Mouse (Mus musculus) left cerebral cortex, postnatal 14 days (tissue): Measurements from ENCODE around the gene Crtc3. TPM values are rescaled to one million over a fixed set of nuclear protein-coding genes. Genes with fewer than 3 reads are reported as not detected.
A peak's percentile ranks its signal among the peaks of the same experiment; 100 is the strongest.

Experiments
- DNase-seq, 2 experiments: peaks; one replicate each; pipeline ENCODE4 v3.0.0; 2021 to 2022; ENCODE audit warnings: low spot score in 2 of 2, mixed read lengths in 1 of 2
- intact Hi-C: fragments of 180-260 bp; cut with DNase I; formaldehyde crosslinking; loops from one replicate; pipeline ENCODE4 v1.15.1; 2025
- total RNA-seq, 2 experiments: library from RNA; stranded (reverse); gene quantifications; 2 replicates each; pipeline ENCODE4 v1.2.3; 2021

The Crtc3 gene
- total RNA-seq, 2 experiments from 2014 or later: 12.5 to 13.4 TPM

DNA sequence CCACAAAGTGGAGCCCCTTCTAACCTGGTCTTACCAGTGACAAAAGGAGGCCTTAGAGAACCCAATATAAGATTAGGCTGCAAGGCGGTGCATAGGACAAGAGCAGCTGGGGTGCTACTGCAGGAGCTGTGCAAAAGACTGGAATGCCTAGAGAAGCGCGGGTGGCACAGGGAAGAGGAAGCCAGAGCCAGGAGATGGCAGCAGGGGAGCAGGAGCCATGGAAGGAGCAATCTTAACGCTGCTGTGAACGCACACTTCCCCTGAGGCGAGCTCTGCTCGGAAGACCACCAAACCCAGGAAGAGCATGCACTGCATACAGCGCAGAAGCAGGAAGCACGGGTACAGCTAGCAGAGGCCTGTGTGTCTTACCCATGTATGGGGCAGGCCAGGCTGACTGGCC, 72.6 kb downstream of the Crtc3 start:
- no peak for DNase-seq
- intact Hi-C loops: no loop called here

DNA sequence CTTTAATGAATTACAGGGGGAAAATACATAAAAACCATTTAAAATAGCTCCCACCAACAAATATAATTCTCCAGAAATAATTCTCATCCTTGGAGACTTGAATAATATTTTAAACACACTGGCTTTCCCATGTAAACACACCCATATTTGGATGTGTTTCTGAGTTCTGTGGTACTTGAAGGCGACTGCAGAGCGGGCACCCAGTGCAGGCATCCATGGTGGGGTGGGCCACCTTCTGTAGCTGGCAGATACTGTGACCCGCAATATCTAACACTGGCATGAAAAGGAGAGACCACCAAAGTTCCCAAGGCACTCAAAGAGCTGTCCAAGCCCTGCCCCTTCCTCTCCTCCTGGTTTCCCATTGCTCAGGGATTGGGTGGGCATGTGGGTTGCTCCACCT, 74.6 kb downstream of the Crtc3 start:
- intact Hi-C loops: no loop called here
- no peak for DNase-seq

DNA sequence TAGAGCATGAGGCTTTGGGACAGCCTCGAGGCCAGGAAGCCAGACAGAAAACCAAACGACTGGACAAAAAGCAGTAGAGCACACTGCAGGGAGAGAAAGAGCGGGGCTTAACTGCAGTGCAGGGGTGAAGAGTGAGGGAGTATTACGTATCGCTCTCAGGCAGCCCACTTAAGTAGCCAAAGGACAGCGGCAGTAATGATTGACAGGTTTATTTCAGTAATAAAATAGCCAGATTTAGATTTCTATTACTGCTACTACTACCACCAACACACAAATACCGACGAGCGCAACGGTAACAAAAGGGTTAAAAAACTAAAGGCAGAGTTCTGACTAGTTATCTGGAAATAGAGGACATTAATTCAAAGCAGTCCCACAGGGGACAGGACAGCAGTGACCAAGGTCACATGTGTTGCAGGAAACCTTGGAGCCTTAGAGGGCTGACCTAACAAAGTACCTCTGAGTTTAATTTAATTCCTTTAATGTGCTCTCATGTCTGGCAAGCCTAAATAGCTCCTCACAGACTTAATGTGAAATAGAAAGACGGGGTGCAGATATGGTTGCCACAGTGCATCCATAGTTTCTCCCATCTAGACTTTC, 76.4 kb downstream of the Crtc3 start:
- intact Hi-C loops: no loop called here
- no peak for DNase-seq

DNA sequence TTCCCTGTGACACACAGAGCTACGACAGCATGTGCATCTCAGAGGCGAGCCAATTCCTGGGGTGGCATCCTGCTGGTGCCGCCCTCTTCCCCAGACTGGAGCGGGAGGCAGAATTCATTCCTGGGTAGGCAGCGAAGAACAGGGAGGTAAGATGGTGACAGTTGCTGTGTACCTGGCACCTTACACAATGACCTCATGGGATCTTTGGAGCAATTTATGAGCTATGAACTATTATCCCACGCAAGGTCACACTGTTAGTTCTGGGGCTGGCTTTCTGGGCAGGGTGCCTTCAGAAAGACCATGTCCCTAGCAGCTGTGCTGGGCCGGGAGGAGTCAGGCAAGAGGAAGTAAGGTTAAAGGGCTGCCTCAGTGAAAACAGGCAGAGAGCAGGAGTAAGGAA, 77.0 kb downstream of the Crtc3 start:
- intact Hi-C loops: no loop called here
- no peak for DNase-seq

DNA sequence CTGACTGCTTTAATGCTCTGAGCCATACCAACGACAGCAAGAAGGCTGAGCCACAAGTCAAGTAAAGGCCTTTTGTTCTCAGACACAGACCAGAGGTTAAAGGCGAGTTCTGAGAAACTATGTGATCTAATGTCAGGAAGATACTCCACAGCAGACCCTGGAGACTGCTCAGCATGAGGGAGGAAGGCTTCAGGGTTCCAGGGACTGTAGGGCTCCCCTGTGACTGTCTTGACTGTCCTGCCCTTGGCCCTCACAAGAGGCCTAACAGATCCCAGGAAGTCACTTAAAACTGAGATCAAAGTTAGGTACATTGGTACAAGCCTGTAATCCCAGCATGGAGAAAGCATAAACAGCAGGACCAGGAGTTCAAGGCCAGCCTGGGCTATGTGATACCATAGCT, 81.2 kb downstream of the Crtc3 start:
- no peak for DNase-seq
- intact Hi-C loops: loop anchor here (5.0 kb wide), 1 partner anchor 80 kb away; the partner anchor contains the start of gene Crtc3

DNA sequence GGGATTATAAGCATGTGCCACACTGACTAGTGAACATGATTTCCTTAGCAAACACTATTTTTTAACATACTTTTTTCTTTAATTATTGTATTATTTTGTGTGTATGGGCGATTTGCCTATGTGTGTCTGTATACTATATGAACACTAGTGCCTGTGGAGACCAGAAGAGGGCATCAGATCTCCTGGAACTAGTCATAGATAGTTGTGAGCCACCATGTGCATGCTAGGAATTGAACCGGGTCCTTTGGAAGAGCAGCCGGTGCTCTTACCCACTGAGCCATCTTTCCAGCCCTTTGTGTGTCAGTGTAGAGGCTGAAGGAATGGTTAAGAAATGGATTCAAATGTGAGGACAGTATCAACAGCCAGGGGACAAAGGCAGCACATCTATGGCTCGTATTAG, 82.2 kb downstream of the Crtc3 start:
- no peak for DNase-seq

DNA sequence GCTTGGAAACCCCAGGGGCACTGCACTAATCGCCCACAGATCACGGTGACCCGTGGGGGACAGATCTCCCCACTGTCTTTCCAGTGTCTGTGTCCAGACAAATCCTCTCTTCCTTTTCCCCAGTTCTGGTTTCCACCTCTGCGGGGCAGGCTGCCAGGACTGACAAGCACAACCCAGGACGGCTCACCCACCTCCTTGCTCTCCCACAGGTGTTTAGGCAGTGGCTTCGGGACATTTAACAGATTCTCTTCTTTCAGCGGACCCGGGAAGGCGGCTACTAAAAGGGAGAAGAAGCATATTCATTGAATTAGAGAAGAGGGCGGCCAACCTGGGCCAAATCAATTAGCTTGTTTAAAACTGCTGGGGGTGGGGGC, 83.1 kb downstream of the Crtc3 start:
- intact Hi-C loops: loop anchor here (5.0 kb wide), 1 partner anchor 82 kb away; the partner anchor contains the start of gene Crtc3
- no peak for DNase-seq

More for the DNA sequence above, 82.2 kb downstream of the Crtc3 start:
- intact Hi-C loops: loop anchor here (5.0 kb wide), 1 partner anchor 81 kb away; the partner anchor contains the start of gene Crtc3

DNA sequence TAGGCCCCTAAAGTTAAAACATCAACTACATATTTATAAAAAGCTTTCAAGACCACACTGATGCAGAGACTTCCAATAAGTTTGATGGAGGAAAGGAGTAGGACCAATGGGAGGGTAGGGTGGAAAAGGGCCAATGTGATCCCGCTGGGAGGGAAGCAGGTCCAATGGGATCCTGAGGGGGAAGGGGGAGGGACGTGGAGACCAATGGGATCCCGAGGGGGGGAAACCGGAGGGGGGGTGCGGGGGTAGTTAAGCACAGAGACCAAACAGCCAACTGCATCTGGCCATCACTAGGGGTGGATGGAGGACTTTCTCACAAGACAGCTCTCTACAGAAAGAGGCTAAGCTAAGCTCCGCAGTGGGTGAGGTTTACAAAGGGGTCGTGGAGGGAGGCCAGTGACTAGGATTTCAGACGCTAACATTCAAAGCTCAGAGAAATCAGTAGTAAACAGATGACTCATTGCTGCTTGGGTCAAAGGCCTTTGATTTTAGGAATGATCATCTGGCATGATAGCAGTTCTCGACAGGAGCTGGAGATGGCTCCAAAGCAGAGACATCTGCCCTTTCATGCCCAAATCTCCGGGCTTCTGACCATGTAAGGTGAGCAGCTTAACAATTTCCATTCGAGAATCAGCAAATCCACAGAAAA, 83.6 kb downstream of the Crtc3 start:
- DNase-seq: no peak
- intact Hi-C loops: loop anchor here (5.0 kb wide), 1 partner anchor 82 kb away; the partner anchor contains the start of gene Crtc3

DNA sequence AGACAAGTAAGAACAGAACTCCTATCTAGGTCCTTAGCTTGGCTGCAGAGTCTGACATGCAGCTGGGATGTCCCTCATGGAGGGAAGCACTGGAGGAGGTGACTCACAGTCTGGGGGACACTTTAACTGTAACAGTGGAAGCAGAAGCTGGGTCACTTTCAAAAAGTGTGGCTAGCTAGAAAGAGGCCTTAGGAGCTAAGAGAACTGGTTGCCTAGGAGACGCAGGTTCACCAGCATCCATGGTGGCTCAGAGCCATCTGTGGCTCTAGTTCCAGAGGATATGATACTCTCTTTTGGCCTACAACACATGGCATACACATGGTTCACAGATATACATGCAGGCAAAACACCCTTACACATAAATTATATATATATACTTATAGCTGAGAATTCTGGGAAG, 86.1 kb downstream of the Crtc3 start:
- peak; percentile 49 to 78 for DNase-seq
- intact Hi-C loops: no loop called here

DNA sequence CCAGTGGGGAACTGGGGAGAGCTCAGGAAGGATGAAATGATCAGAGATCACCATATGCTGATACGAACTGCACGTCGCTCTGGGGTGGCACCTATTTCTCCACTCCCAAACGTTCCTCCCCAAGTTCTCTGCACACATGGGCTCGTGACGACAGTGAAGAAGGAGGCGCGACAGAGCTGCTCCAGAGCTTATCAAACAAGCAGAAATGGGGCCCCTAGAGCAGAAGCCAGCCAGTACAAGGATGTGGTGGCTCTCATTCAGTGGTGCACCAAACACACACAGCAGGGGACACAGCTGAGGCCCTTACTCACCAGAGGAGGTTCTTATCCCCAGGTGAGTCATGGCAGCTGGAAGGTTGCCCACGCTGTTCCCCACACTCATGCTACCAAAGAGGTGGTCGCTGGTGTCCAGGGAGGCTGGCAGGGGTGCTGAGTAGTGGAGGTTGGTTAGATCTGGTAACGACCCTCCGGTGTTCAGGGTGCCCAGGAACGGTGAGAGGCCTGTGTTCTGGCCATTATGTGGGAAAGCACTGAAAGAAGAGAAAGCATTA, 90.2 kb downstream of the Crtc3 start:
- intact Hi-C loops: no loop called here

DNA sequence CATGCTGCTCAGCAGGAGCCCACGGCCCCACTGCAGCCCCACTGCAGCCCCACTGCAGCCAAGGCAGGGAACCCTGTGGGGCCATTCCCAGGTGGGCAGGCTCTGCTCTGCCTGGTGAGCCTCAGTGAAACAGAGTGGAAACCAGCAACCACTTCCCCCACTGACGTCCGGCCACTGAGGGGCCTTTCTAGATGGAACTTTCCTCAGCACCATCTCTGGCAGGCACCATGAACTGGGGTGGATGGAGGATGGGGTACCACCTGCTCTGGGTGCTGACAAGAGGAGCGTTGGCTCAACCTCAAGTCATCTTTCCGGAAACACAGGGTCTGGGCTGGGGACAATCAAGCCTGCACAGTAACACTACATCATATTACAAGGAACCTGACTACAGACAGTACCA, 90.8 kb downstream of the Crtc3 start:
- intact Hi-C loops: no loop called here
- DNase-seq: no peak

More for the DNA sequence above, 90.2 kb downstream of the Crtc3 start:
- DNase-seq: no peak

DNA sequence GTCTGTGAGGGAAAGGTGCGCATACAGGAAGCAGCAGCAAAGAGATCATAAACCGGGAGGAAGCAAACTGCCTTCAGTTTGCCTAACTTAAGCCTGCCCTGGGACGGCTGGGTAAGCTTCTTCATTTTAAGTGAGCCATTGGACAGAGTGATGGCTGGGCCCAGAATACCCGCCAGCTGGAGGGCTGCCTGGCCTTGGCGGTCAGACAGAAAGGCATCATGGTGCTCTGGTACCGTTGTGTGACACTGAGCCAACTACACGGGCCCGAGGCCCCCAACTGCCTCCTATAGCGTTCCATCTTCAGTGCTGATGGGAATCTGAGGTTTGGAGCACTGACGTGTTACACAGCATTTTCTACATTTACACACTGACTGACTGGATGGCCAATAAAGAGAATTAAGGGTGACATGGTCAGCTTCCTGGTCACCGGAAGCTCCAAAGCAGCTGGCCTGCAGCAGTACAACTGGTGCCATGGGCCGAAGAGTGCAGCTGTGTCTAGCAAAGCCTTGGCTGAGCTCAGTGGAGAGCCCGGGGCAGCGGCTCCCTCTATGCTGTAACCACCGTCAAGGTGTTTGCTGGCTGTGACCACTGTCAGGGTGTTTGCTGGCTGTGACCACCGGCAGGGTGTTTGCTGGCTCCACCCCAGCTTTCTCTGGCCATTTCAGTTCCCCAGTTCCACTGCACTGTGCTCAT, 99.5 kb downstream of the Crtc3 start:
- no peak for DNase-seq
- intact Hi-C loops: no loop called here

DNA sequence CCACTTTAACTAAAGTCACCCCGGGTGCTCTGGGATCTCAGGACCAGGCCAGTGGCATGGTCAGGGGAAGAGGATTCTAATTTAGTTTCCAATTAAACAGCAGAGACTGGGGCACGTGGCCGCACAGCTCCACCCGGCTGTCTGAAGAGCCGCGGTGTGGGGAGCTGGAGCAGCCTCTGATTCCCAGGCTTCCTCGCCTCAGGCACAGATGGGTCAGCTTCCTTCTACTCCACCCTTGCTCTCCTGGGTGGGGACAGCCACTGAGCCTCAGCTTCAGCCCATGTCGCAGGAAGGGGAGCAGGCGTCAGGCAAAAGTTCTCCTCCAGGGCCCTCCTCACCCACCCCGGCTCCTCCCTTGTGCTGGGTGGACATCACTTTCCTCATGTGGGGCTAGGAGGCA, 101.0 kb downstream of the Crtc3 start:
- intact Hi-C loops: no loop called here

DNA sequence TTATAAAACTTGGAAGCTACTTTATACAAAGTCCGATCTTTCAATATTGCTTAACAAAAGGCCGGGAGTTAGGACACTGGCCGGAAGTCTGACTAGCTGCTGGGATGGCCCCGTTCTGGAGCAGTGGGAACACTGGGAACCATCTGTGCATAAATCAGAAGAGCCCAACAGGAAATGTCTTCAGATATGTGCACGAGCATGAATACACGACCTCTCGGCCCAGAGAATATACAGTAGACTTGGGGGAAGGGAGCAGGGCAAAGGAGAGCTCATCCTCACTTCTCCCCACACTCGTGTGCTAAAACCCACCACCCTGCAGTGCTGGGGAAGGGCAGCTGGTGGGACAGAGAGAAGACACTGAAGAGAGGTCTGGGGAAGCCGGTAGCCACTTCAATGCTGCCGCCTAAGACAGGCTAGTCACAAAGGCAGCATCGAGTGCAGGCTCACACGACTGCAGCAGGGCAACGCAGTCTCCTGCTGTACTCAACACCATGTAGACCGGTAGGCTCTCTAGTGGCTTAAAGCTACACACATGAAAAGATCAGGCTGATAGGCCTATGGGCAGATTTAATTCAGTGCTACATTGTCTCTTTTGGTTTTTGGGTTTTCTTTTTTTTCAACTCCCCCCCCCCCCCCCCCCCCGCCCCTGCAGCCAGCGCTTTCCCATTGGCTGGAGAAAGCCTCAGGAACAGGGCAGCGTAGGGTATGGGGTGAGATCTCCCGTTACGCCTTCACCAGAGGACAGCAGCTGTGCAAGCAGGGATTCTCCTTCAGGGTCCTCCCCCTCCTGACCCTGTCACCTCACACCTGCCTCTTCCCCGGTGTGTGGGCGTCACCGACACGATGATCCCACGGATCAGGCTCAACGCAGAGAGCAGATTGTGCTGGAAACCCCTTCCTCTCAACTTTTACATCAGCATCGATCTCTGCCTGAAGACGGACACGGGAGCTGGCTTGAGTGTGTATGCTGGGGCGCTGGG, 101.7 kb downstream of the Crtc3 start:
- intact Hi-C loops: no loop called here
- no peak for DNase-seq

More for the DNA sequence above, 101.0 kb downstream of the Crtc3 start:
- no peak for DNase-seq

DNA sequence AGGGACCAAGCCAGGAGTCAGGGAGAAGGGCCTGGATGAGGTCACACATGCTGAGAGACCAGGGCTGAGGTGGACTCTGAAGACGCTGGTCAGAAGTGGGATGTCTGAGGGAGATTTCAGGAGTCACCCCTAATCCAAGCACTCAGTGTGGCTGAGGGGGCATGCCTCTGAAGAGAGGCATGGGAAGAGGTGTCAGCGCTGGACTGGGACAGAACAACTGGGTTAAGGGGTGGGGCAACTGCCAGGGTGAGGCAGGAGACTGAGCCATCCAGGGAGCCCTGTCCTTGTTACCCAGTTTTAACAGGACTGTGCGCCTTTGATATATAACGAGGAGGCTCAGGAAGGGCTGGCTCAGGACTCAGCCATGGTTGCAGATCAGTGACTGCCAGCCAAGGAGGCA, 102.5 kb downstream of the Crtc3 start:
- no peak for DNase-seq
- intact Hi-C loops: no loop called here

DNA sequence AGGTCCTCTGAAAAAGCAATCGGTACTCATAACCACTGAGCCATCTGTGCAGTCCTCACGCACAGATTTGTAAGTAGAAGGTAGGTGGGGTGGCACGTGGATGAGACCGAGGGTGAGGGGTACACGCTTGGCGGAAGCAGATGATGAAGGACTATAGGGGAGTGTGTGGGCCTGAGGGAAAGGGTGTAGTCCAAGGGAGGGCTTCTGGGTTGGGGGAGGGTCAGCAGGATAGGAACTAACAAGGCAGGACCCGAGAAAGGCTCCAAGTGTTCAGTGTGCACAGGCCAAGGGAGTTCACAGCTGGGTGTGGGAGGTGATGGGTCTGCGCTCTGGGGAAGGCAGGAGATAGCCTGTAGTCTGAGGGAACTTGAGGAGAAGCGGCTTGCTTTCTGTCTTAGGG, 103.3 kb downstream of the Crtc3 start:
- DNase-seq: no peak
- intact Hi-C loops: no loop called here

DNA sequence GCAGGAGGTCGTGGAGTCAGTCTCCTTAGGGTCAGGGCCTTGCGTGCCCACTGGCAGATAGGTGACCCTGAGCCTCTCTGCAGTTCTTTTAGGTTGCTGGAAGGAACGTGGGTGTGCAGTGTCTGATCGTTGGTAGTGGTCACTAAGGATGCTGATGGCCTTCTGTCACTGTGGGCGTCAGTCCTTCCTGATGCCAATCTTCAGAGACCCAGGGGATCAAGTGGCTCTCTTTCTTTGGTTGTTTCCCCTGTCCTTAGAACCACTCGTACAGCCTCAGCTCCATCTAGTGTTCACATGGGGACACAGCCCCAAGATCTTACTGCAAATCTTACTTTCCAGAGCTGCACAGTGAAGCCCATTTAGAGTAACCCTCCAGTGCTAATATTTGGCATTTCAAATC, 104.7 kb downstream of the Crtc3 start:
- peak; percentile 67 to 73 for DNase-seq
- intact Hi-C loops: loop anchor here (1.0 kb wide), 1 partner anchor 198 kb away; no protein-coding TSS in a partner anchor

DNA sequence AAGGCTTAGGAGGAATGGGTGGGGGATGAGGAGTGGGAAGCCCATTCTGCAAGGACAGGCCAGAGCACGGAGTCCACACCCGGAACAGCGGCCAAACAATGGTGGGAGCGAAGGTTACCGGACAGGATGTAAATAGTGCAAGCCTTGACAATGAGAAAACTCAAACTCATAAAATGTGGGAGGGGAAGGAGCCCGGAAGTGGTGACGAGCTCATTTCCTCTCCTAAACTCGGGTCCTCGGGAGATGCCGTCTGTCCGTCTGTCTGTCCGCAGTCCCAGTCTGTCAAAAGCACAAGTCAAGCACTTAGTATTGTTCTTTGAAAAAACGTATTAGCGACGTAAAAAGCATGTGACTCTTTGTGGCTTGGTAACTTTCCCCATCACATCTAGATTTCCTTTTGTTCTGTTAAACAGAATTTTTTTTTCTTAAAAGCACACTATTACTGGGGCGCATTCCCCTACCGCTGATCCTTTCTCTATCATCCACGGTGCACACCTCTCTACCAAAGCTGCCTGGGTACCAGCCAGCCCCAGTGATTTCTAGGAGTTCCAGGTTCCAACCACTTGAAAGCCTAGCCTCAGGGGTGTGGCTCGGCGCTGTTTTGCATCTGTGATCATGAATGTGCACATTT, 105.7 kb downstream of the Crtc3 start:
- intact Hi-C loops: no loop called here
- no peak for DNase-seq

DNA sequence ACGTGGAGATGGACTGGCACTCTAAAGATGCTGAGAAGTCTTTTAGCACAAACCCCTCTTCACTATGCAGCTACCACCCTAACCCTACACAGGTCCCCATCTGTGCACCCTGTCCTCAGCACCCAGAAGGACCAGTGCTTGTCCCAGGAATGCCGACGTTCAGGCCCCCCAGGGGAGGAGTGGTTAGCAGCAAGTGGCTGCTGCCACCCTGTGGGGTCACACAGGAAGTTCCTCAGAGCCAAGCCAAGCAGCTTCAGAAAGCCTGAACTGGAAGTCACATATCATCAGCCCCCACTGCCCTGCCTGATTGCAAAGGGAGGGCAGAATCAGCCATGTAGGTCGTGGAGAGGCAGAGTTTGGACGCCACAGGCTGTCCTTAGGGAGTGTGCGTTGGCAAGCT, 108.3 kb downstream of the Crtc3 start:
- peak in 1 of 2 experiments; percentile 45 for DNase-seq
- intact Hi-C loops: no loop called here
